19 mouse cellular contexts compared by ENCODE assay signal in the genomic region with DNA sequence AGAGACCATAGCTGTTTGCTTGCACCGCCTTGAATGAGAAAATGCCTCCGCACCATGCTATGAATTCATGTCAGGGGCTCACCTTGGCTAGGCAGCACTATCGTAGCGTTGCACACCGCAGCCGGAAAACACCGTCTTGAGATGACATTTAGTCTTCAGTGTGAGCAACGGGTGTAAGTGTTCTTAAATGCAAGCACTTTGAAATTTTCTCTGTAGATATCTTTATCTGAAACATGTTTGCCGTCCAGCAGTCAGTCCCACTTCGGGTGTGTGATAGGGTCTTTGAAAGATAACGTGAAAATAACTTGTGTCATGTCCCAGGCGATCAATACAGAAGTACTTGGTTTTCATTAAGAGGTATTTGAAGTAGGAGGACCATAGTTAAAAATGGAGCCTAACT. TPM values are rescaled to one million over a fixed set of nuclear protein-coding genes. Genes with fewer than 3 reads are reported as not detected.
DNase-seq lines count a peak whose midpoint lies in the region; ATAC-seq and TF ChIP-seq lines count a peak whose summit lies in the region.
"Had no signal": no experiment of that assay in that cellular context is flagged by ENCODE, and none has a peak within 500 bp of the region (broad histone marks: within the 10 kb centered on the region; RNA-seq: fewer than 3 reads in every experiment).

No protein-coding gene starts in this region.

- no peak for TF ChIP-seq EP300 in liver, postnatal 0 days (IDR thresholded peaks at IDR 0.05; ENCODE audit: low read depth)
- TF ChIP-seq EP300 in liver, embryonic 14.5 days (IDR thresholded peaks at IDR 0.05; ENCODE audit: low read depth) = peak; percentile 35

- H3K27me3 ChIP-seq in liver, postnatal 0 days (ENCODE audit: insufficient read depth, low read length) = no peaks in the 10 kb centered on the region
- no peaks in the 10 kb centered on the region for H3K27me3 ChIP-seq in liver, embryonic 14.5 days (ENCODE audit: control insufficient read depth, insufficient read depth, low read length)
- H3K27me3 ChIP-seq: forebrain, embryonic 15.5 days; hindbrain, embryonic 12.5 days had no signal

- DNase-seq in liver = peak; percentile 19
- no peak for DNase-seq in liver, postnatal 0 days
- DNase-seq in liver, embryonic 14.5 days (ENCODE audit: low read depth in 3 of 3, low spot score in 3 of 3) = peak in 1 of 3 experiments; percentile 6
- no peak for DNase-seq in left cerebral cortex, adult 8-10 months (ENCODE audit: low spot score in 2 of 2)
- DNase-seq in embryo, embryonic 11 days = no peak
- DNase-seq in cerebellum, adult 11-12 months = no peak
- DNase-seq: adrenal gland, adult 8-10 months; adrenal gland, postnatal 36 days; cerebellum, adult 18-20 months; cerebellum, adult 9-11 months; cerebellum, postnatal 36 days; gastrocnemius, postnatal 36 days; heart, postnatal 4 days had no signal

- H3K9ac ChIP-seq in liver, postnatal 0 days (replicated peaks) = no peak overlapping the region
- H3K9ac ChIP-seq in liver, embryonic 14.5 days (replicated peaks) = no peak overlapping the region
- H3K9ac ChIP-seq: forebrain, embryonic 15.5 days; heart, embryonic 13.5 days; hindbrain, embryonic 12.5 days had no signal

- TF ChIP-seq CTCF in liver, postnatal 0 days (IDR thresholded peaks at IDR 0.05; ENCODE audit: low read depth) = no peak
- no peak for TF ChIP-seq CTCF in liver, embryonic 14.5 days (IDR thresholded peaks at IDR 0.05; ENCODE audit: low read depth)

- H3K4me3 ChIP-seq in liver, postnatal 0 days (ENCODE audit: low read depth, low read length) = no peak overlapping the region
- H3K4me3 ChIP-seq in liver, embryonic 14.5 days (ENCODE audit: insufficient read depth in 1 of 2, low read depth in 2 of 2, low read length in 2 of 2) = no peak overlapping the region
- H3K4me3 ChIP-seq: embryonic facial prominence, embryonic 10.5 days; forebrain, embryonic 15.5 days; heart, embryonic 13.5 days; hindbrain, embryonic 12.5 days had no signal

- no peaks in the 10 kb centered on the region for H3K4me1 ChIP-seq in liver, postnatal 0 days (ENCODE audit: insufficient read depth)
- peaks cover 0 to 3% of the 10 kb centered on the region in 2 experiments; a peak in 2 of 4 replicates for H3K4me1 ChIP-seq in liver, embryonic 14.5 days (replicated peaks; ENCODE audit: control insufficient read depth in 2 of 2, insufficient read depth in 2 of 2, low read length in 1 of 2)
- H3K4me1 ChIP-seq: embryonic facial prominence, embryonic 10.5 days; hindbrain, embryonic 12.5 days had no signal

- H3K9me3 ChIP-seq in liver, postnatal 0 days (ENCODE audit: low read length) = no peaks in the 10 kb centered on the region
- H3K9me3 ChIP-seq in liver, embryonic 14.5 days (ENCODE audit: control insufficient read depth, low read length) = no peaks in the 10 kb centered on the region
- H3K9me3 ChIP-seq: embryonic facial prominence, embryonic 10.5 days; forebrain, embryonic 15.5 days; heart, embryonic 13.5 days; hindbrain, embryonic 12.5 days had no signal

- no peak for ATAC-seq in liver, postnatal 0 days
- ATAC-seq in inflammation-experienced regulatory T-cells, adult 6 months = peak; percentile 35
- ATAC-seq in liver, embryonic 14.5 days (ENCODE audit: insufficient read depth) = peak; percentile 52; the same call in 1 of the 2 replicates
- ATAC-seq: forebrain, embryonic 15.5 days; hindbrain, postnatal 0 days had no signal

- H3K36me3 ChIP-seq in liver, postnatal 0 days (replicated peaks; ENCODE audit: insufficient read depth, low read length) = no peaks in the 10 kb centered on the region; the same call in 1 of the 2 replicates
- H3K36me3 ChIP-seq in liver, embryonic 14.5 days (replicated peaks; ENCODE audit: control insufficient read depth, insufficient read depth, low read depth) = no peaks in the 10 kb centered on the region
- H3K36me3 ChIP-seq: forebrain, embryonic 15.5 days had no signal

- no peak overlapping the region for H3K4me2 ChIP-seq in liver, postnatal 0 days (ENCODE audit: low read depth, low read length)
- peak overlapping the region; percentile 2; the same call in 1 of the 2 replicates for H3K4me2 ChIP-seq in liver, embryonic 14.5 days (ENCODE audit: low read depth)
- H3K4me2 ChIP-seq: forebrain, embryonic 15.5 days; heart, embryonic 13.5 days; hindbrain, embryonic 12.5 days had no signal

- WGBS in liver, postnatal 0 days (ENCODE audit: insufficient replicate concordance) = 74% methylated on average over 12 of the region's 12 CpGs
- 46% methylated on average over 12 of the region's 12 CpGs for WGBS in liver, embryonic 14.5 days (ENCODE audit: insufficient replicate concordance)

- no peak overlapping the region for H3K27ac ChIP-seq in liver, postnatal 0 days (ENCODE audit: low read depth)
- no peak overlapping the region for H3K27ac ChIP-seq in liver, embryonic 14.5 days
- H3K27ac ChIP-seq: embryonic facial prominence, embryonic 10.5 days; forebrain, embryonic 15.5 days; heart, embryonic 13.5 days; hindbrain, embryonic 12.5 days; hindbrain, postnatal 0 days had no signal

RNA-seq across cellular contexts. Expression of a gene that starts 36.1 kb away (rescaled TPM):
- 0.86 and 0.92 TPM in 2 replicates for polyA plus RNA-seq in liver, postnatal 0 days (2015; fragmentation: Nextera tagmentation; extraction: Ambion mirVana)
- 1 to 10 TPM; 4.9 to 8.3 (median 7.9) TPM for polyA plus RNA-seq in inflammation-experienced regulatory T-cells, adult 6 months (2017; shearing (Covaris generic))
- polyA plus RNA-seq in liver, embryonic 14.5 days (2012; rRNA removed) = 0.77 and 0.95 TPM in 2 replicates
- polyA plus RNA-seq in liver, embryonic 14.5 days (2014; fragmentation: Nextera tagmentation; extraction: Ambion mirVana) = 0.47 and 0.74 TPM in 2 replicates
- total RNA-seq in left cerebral cortex, adult 8-10 months (2022) = 10 to 100 TPM; 84.5 to 97.9 (median 87.0) TPM
